Mouse (Mus musculus) liver, adult 2 months (tissue): ENCODE data around the gene Igfals. TPM values are rescaled to one million over a fixed set of nuclear protein-coding genes. Genes with fewer than 3 reads are reported as not detected.

Experiments
- DNase-seq: peaks from one replicate; pipeline ENCODE4 v3.0.0-alpha.2; 2011; ENCODE audit warnings: low read depth, low spot score; ENCODE audit errors: extremely low read depth
- H3K27ac ChIP-seq: fragments of 200-500 bp; replicated peaks from 2 replicates; pipeline ENCODE4 v1.5.1; 2012; ENCODE audit warnings: low read depth, mild to moderate bottlenecking, control low read depth, inconsistent platforms, low read length; ENCODE audit not compliant: insufficient read depth
- H3K27me3 ChIP-seq: fragments of 200-500 bp; 2 replicates; pipeline ENCODE4 v1.6.1; 2012; ENCODE audit warnings: mild to moderate bottlenecking, moderate library complexity, low read length, inconsistent platforms; ENCODE audit not compliant: control insufficient read depth, insufficient read depth
- H3K36me3 ChIP-seq: fragments of 200-500 bp; 2 replicates; pipeline ENCODE4 v1.6.1; 2012; ENCODE audit warnings: low read length, inconsistent platforms; ENCODE audit not compliant: control insufficient read depth, insufficient read depth
- H3K4me1 ChIP-seq: fragments of 200-500 bp; 2 replicates; pipeline ENCODE4 v1.6.1; 2011; ENCODE audit warnings: low read length; ENCODE audit not compliant: control insufficient read depth, insufficient read depth
- H3K4me3 ChIP-seq: fragments of 200-500 bp; 2 replicates; pipeline ENCODE4 v1.5.1; 2011; ENCODE audit warnings: low read depth, mild to moderate bottlenecking, control low read depth, low read length, moderate library complexity; ENCODE audit not compliant: insufficient read depth
- H3K79me2 ChIP-seq: fragments of 200-500 bp; 2 replicates; pipeline ENCODE4 v1.6.1; 2012; ENCODE audit warnings: inconsistent platforms, mild to moderate bottlenecking, low read length, moderate library complexity; ENCODE audit not compliant: control insufficient read depth, insufficient read depth
- H3K9ac ChIP-seq: fragments of 200-500 bp; 2 replicates; pipeline ENCODE4 v1.6.1; 2012; ENCODE audit warnings: low read depth, mild to moderate bottlenecking, control low read depth, inconsistent platforms, low read length
- CTCF ChIP-seq: fragments of 200-500 bp; IDR thresholded peaks from 2 replicates; pipeline ENCODE4 v1.5.1; 2011; ENCODE audit warnings: low read depth, low read length, control low read depth
- POLR2A ChIP-seq: fragments of 200-500 bp; IDR thresholded peaks from 2 replicates; pipeline ENCODE4 v1.6.1; 2011; ENCODE audit warnings: low read length, control low read depth; ENCODE audit not compliant: insufficient read depth; ENCODE audit errors: extremely low read depth
- WGBS: fragments of 180-500 bp; shearing (Covaris S2); methylation state at CpG from one replicate; pipeline ENCODE4 v1.1.7; 2018; 5-methylcytosine and 5-hydroxymethylcytosine counted together
- polyA plus RNA-seq: library from polyadenylated mRNA; depleted of rRNA; stranded (reverse); fragments of >200 nt; gene quantifications from 2 replicates; pipeline ENCODE4 v1.2.3, GENCODE M21; 2012
- total RNA-seq: library from RNA; depleted of rRNA; stranded (reverse); fragments of >200 nt; gene quantifications from 2 replicates; pipeline ENCODE4 v1.2.3, GENCODE M21; 2014

Gene Igfals
- total and polyA plus RNA-seq, 2 experiments, result 112 to 369 TPM

DNA sequence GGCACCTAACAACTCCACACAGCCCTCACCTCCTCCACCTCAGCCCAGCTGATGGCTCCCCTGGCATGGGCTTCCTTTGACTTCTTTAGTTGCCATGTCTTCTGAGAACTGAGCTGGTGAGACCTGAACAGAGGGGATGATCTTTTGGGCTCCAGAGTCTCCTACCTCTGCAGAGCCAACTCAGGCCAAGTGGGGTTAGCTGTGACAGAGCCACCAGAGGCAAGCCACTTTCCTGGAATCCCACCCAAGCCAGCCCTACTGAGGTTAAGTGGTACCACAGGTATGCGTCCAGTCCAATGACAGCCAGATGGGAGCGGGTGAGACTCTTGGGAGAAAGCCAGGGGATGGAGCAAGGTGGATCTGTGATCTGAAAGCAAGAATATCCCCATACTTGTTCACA, 27.5 kb downstream of the Igfals start:
- Histone ChIP-seq H3K9ac (no peak overlapping the region), H3K27ac (no peak overlapping the region), H3K36me3 (peaks cover 3% of the 10 kb centered on the region; the same call in 1 of the 2 replicates), H3K4me1 (peaks cover 25% of the 10 kb centered on the region), H3K79me2 (peaks cover 17% of the 10 kb centered on the region; the same call in 1 of the 2 replicates), H3K27me3 (no peaks in the 10 kb centered on the region), H3K4me3 (no peak overlapping the region)
- DNase-seq, result no peak
- TF ChIP-seq POLR2A, result no peak
- TF ChIP-seq CTCF, result no peak
- WGBS, result 93% methylated on average over 2 of the region's 2 CpGs

DNA sequence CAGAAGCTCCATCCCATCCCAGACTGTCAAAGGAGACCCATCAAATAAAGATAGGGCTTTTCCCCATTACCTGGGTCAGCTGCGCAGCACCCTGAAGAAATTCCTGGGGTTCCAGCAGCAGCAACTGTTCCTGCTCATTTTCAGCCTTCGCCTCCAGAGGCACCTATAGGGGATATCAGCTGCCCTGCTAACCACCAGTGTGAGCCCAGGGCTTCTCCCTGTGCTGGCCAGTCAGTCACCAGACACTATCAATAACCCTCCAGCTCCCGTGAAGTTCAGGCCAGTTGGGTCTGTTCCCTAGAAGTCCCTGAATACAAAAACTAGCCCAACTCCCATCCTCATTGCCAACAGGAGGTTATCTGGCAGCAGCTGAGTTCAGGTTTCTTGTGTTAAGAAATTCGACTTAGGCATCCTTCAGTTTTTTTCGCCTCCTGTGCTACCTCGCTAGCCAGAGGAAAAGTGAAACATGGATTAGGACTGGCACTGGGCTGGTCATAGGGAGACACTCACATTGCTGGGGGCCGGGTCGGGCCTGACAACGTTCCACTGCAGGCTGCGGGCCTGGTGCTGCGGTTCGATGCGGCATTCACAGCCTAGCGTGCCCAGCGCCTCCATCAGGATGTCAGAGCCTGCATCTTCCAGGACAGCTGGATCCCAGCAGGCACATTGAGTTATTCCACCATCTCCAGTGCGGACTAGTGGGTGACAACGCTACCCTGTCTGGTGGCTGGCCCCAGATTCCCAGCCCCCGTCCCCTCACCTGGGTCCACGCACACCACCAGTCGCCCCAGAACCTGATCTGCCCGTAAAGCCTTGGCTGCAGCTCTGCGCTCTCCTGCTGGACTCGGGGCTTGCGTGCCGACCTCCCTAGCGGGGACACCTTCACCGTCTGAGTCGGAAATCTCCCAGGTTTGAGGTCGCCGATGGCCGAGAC, 28.5 kb downstream of the Igfals start:
- Histone ChIP-seq H3K79me2 (peaks cover 17% of the 10 kb centered on the region; the same call in 1 of the 2 replicates), H3K4me1 (peaks cover 20% of the 10 kb centered on the region), H3K4me3 (peak overlapping the region; percentile 74), H3K9ac (peak overlapping the region; percentile 84), H3K27ac (peak overlapping the region; percentile 59), H3K36me3 (peaks cover 3% of the 10 kb centered on the region; the same call in 1 of the 2 replicates), H3K27me3 (no peaks in the 10 kb centered on the region)
- TF ChIP-seq CTCF (no peak), POLR2A (no peak)
- 7% methylated on average over 31 of the region's 31 CpGs for WGBS
- DNase-seq, result no peak

DNA sequence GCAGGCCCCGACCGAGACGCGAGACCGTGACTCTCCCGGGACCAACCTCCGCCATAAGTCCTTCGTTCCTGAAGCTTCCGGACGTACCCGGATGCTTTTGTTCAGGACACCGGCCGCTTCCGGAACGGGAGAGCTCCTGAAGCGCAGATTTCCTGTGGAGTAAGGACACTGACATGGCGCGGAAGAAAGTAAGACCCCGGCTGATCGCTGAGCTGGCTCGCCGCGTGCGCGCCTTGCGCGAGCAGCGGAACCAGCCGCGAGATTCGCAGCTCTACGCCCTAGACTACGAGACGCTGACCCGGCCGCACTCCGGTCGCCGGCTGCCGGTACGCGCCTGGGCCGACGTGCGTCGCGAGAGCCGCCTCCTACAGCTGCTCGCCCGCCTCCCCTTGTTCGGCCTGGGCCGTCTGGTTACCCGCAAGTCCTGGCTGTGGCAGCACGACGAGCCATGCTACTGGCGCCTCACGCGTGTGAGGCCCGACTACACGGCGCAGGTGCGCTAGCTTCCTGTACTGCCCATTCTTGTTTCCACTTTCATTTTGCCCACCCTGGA, 29.3 kb downstream of the Igfals start, which contains the start of the genes Eme2 and Mrps34:
Gene Eme2 (minus strand): TSS at position 93 of the 553 bp plus-strand sequence.
Gene Mrps34 (plus strand): TSS at position 122 of the 553 bp plus-strand sequence.
- under 1% methylated on average over 62 of the region's 62 CpGs for WGBS
- Histone ChIP-seq H3K27ac (peak within 1 kb of the TSS; percentile 73), H3K4me1 (peaks cover 20% of the 10 kb centered on the region), H3K9ac (peak within 1 kb of the TSS; percentile 90), H3K36me3 (peaks cover 4% of the 10 kb centered on the region; the same call in 1 of the 2 replicates), H3K27me3 (no peaks in the 10 kb centered on the region), H3K4me3 (peak within 1 kb of the TSS; percentile 74), H3K79me2 (peaks cover 17% of the 10 kb centered on the region; the same call in 1 of the 2 replicates)
- DNase-seq, result peak; percentile 84
- TF ChIP-seq POLR2A (peak; percentile 65; the same call in 1 of the 2 replicates), CTCF (no peak)

DNA sequence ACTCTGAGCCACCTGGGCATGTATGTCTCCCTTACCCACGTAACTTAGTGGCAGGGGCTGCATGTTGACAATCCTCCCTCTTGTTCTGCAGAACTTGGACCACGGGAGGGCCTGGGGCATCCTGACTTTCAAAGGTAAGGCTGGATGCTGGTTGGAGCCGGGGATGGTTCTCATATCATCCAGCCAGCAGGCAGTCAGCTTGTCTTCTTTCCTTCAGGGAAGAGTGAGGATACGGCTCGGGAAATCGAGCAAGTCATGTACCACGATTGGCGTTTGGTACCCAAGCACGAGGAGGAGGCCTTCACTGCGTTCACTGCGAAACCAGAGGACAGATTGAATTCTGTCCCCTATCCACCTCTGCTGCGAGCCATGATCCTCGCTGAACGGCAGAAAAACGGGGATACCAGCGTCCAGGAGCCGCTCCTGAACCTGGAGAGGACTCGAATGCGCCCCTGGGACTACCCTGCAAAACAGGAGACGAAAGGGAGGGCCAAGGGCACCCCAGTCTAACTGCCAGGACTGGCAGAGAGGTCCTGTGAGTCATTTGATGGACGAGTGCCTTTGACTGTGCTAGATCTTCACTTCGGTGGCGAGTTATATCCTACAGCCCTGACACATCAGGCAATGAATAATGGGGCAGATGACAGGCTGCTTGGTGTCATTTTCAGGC, 29.9 kb downstream of the Igfals start:
- WGBS, result 5% methylated on average over 23 of the region's 23 CpGs
- TF ChIP-seq CTCF, result no peak
- no peak for TF ChIP-seq POLR2A
- Histone ChIP-seq H3K79me2 (peaks cover 15% of the 10 kb centered on the region; the same call in 1 of the 2 replicates), H3K36me3 (peaks cover 7% of the 10 kb centered on the region; the same call in 1 of the 2 replicates), H3K27ac (peak overlapping the region; percentile 73), H3K4me3 (peak overlapping the region; percentile 74), H3K4me1 (peaks cover 20% of the 10 kb centered on the region), H3K9ac (peak overlapping the region; percentile 90), H3K27me3 (no peaks in the 10 kb centered on the region)
- no peak for DNase-seq

DNA sequence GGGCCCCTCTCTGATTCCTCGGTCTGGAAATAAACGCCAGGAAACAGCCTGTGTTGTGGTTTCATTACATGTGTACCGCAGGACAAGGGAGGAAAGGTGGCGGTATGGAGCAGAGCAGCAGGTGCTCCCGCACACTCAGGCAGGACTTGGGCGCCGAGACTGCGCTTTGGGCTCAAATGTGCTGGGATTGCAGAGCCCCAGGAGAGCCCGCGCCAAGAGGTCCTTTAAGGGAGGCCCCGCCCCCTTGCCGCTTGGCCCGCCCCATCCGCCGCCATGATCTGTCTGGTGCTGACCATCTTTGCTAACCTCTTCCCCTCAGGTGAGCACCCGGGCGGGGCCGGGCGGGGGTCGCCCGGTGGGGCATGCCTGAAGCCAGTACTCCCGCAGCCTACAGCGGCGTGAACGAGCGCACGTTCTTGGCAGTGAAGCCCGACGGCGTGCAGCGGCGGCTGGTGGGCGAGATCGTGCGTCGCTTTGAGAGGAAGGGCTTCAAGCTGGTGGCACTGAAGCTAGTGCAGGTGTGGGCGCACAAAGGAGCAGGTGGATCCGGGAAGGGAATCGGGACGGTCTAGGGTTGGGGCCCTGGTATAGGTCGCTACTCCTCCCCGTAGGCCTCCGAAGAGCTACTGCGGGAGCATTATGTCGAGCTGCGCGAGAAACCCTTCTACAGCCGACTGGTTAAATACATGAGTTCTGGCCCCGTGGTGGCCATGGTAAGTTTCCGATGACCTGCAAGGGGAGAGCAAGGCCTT, 30.6 kb downstream of the Igfals start, which contains the start of gene Nme3:
Gene Nme3 (plus strand): TSS at position 260 of the 752 bp plus-strand sequence.
- H3K4me3 ChIP-seq, result peak within 1 kb of the TSS; percentile 74
- H3K79me2 ChIP-seq, result peaks cover 14% of the 10 kb centered on the region; the same call in 1 of the 2 replicates
- peak within 1 kb of the TSS; percentile 73 for H3K27ac ChIP-seq
- H3K9ac ChIP-seq, result peak within 1 kb of the TSS; percentile 90
- peaks cover 20% of the 10 kb centered on the region for H3K4me1 ChIP-seq
- TF ChIP-seq POLR2A, result peak; percentile 51; the same call in 1 of the 2 replicates
- 0 out of 2 replicates have a peak, but pooled peaks have one; percentile 9 for TF ChIP-seq CTCF
- peak; percentile 70 for DNase-seq
- peaks cover 7% of the 10 kb centered on the region; the same call in 1 of the 2 replicates for H3K36me3 ChIP-seq
- under 1% methylated on average over 50 of the region's 50 CpGs for WGBS
- H3K27me3 ChIP-seq, result no peaks in the 10 kb centered on the region
